Mouse (Mus musculus) left cerebral cortex, adult 18-20 months (tissue): Measurements from ENCODE around the gene Cox8a. TPM values are rescaled to one million over a fixed set of nuclear protein-coding genes. Genes with fewer than 3 reads are reported as not detected.

ENCODE experiments used
- DNase-seq, 2 experiments: peaks; one replicate each; pipeline ENCODE4 v3.0.0; 2021 to 2022; ENCODE audit warnings: low spot score in 2 of 2, mixed read lengths in 1 of 2
- long read RNA-seq, 2 experiments: library from polyadenylated mRNA; stranded (forward); transcript quantifications; one replicate each; pipeline ENCODE4 v2.0.0; 2021
- total RNA-seq, 2 experiments: library from RNA; stranded (reverse); gene quantifications; 2 replicates each; pipeline ENCODE4 v1.2.3; 2021

Gene Cox8a
- 1,000 to 10,000 TPM in 1 of 2 experiments, 100 to 1,000 TPM in 1; 906 to 1,040 TPM for total RNA-seq
- long read RNA-seq, experiment 1, transcript Cox8a-201 (2 exons, 550 nt): major isoform, 688 of 696 reads
- long read RNA-seq, experiment 1, partial matches to known transcripts: 8 of 696 reads
- long read RNA-seq, experiment 1, other reads (novel, unspliced or antisense): 0 of 696 reads
- long read RNA-seq, experiment 2, transcript Cox8a-201 (2 exons, 550 nt): major isoform, 744 of 760 reads
- long read RNA-seq, experiment 2, partial matches to known transcripts: 0 of 760 reads
- long read RNA-seq, experiment 2, other reads (novel, unspliced or antisense): 16 of 760 reads

GRCm38 (mm10) chr19:7217162-7217925, at the start of gene Cox8a:
Gene Cox8a (minus strand): TSS chr19:7217616.
- peak; percentile 94 to 97 for DNase-seq

GRCm38 (mm10) chr19:7266421-7266831, 49.0 kb upstream of the Cox8a start:
- DNase-seq: peak in 1 of 2 experiments; percentile 5

DNA sequence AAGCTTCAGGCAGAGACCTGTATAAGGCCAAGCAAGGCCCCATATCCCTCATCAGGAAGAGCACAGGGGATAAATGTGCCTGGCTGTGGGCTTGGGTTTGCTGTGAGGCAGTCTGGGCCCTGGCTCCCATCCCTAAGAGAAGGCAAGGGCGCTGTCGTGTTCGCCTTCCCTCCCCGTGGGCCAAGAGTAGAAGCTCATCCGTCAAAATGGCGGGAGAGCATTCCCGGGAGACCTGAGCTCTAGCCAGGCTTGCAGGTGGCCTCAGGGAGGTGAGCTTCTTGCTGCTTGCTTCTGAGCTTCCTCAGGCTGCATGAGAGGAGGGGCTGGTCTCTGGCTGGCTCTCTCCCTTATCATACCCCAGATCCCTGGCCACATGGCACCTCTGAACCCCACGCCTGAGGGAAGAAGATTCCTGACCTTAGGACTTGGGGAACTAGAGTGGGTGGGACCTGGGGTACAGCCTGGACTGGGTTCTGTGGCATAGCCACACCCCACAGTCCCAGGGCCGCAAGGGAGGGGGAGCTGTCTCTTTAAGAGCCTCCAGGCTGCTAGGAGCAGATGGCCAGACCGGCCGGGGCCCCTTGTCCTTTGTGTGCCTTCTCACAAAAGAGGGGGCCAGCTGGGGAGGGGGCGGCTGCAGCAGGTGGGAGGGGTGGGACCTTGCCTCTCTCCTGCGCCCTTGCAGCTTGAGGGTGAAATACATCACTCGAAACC, 48.2 kb upstream of the Cox8a start:
- DNase-seq: no peak

DNA sequence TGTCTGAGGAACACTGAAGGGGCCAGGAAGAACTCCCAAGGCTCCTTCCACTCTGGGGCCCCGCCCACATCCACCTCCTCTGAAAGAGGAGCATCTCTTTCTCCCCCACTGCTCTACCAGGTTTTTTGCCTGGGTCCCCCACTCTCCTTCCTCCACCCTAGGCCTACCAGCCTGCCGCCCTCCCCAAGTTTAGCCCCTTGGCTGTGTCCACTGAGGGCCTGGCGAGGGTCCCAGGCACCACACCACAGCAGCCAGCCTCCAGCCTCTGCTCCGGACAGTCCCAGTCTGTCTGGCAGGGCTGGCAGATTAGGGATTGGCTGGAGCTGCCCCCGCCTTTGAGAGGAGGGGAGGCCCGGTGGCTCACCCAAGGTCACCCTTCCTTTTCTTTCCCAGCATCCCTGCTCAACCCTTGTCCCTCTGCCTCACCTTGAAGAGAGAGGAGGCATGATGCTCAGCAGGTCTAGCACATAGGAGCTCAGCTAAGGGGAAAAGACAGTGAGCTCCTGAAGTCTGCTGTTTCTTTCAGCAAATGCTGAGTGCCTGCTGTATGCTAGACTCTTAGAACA, 47.4 kb upstream of the Cox8a start:
- peak in 1 of 2 experiments; percentile 18 for DNase-seq

DNA sequence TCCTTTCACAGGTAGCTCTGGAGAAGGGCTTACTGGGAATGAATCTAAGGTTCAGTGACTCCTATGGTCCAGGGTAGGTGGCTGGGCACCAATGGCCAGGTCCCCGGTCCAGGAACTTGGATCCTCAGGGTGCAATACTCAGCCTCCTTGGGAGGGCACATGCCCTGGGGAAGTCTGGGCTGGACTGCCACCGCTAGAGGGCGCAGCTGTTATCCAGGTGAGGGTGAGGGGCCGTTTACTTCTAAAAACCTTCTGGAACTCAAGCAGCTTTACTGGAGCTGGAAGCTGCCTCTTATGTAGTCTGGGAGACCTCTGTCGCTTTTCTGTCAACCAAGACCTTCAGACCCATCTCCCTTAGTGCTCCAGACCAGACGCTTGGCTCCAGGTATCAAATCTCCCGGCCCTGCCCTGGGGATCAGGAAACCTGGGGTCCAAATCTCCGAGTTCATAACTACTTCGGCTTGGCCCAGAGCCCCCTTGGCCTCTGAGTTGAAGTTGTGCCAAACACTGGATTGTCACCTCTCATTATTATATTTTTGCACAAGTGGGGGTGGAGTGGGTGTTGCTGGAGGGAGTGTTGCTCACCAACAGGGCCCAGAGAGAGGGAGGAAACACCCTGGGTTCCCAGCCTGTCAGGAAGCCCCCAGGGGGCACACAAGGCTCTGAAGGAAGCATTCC, 46.8 kb upstream of the Cox8a start:
- DNase-seq: peak; percentile 74 to 90

GRCm38 (mm10) chr19:7262592-7262991, 45.2 kb upstream of the Cox8a start:
- no peak for DNase-seq

- no peak for DNase-seq
Measured at GRCm38 (mm10) chr19:7261964-7262363, 44.5 kb upstream of the Cox8a start.

DNA sequence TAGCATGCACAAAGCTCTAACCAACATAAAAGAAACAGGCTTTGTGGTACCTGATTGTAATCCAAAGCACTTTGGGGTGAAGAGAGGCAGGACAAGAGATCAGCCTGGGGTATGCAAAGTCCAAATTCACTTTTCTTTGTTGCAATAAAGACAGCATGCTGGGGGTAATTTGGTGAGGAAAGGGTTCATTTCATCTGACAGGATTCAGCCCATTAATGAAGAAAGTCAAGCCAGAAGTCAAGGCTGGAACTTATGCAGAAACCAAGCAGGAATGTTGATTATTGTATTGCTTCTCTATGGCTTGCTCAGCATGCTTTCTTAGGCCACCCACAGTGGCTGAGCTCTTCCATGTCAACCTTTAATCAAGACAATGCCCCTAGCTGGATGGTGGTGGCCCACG, 44.1 kb upstream of the Cox8a start:
- DNase-seq: no peak

DNA sequence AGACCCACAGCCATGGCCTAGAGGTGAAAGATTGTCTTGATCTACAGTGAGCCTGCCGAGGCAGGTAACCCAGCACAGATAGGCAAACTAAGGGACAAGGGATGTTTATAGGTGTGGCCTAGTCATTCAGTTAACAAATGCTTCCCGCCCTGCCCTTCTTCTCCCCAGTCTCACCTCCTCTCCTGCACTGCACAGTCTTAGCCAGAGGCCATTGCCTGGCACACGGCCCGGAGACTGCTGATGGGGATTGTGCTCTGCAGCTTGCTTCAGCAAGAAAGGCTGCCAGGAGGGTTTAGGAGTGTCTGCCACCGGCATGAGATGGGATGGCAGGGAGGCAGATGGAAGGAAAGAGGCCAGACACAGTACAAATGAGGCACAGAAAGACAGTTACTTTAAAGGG, 40.5 kb upstream of the Cox8a start:
- no peak for DNase-seq

DNA sequence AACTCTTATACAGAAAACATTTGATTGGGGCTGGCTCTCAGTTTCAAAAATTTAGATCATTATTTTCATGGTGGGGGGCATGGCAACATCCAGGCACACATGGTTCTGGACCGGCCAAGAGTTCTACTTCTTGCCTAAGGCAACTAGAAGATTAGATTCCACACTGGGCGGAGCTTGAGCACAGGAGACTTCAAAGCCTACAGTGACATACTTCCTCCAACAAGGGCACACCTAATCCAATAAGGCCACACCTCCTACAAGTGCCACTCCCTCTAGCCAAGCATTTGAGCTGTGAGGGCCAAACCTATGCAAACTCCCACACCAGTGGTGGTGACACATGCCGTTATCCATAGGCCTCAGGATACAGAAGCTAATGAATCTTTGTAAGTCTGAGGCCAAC, 28.6 kb upstream of the Cox8a start:
- DNase-seq: no peak

- DNase-seq: peak; percentile 85 to 95
Measured at GRCm38 (mm10) chr19:7240782-7241690, 23.6 kb upstream of the Cox8a start, which contains the start of gene Naa40. Gene Naa40 (minus strand): TSS chr19:7241183.

DNA sequence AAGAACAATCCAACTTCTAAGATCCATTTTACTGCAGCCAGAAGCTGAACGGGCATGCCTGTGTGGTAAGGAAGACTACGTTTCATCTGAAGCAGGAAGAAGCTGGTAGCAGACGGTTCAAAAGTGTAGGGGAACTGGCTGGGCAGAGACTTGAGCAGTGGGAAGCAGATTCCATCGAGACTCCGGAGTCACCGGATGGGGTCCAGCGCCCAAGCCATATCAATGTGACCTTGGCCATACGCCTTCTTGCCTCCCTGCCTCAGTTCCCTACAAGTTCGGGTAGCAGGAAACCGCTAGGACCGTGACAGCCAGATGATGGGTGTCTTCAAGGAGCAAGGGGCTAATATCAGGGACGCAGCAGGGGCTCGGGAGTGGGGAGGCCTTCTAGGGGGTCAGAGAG, 22.9 kb upstream of the Cox8a start:
- DNase-seq: no peak

- DNase-seq: no peak
Measured at GRCm38 (mm10) chr19:7239574-7239973, 22.2 kb upstream of the Cox8a start.

DNA sequence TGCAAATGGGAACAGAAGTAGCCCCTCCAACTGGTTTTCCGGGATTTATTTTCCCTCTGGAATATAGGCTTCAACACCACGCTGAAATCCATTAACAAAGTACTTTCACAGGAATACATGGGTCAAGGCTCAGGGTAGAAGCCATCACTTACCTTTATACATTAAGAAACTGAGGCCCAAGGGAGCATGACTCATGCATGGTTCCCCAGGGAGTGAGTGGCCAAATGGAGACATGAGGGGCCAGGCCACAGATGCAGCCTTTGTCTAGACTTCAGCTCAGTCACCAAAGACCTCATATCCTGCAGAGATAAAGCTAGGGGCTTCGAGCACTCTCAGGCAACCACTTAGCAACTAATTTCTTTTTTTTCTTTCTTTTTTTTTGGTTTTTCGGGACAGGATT, 19.3 kb upstream of the Cox8a start:
- DNase-seq: no peak

GRCm38 (mm10) chr19:7236011-7236410, 18.6 kb upstream of the Cox8a start:
- no peak for DNase-seq

DNA sequence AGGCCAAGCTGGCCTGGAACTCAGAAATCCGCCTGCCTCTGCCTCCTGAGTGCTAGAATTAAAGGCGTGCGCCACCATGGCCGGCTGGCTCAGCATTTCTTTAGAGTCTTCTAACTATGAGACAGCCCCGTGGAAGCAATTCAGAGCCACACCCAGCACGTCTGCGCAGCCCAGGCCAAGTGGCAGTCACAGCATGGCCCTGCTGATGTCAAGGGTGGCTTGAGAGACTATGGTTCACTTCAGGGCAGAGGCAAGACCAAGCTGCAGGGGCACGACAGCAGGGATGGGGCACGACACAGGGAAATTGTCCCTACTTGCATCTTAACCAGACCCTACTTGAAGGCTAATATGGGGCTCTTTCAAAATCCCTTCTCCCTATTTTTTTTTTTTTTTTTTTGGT, 18.0 kb upstream of the Cox8a start:
- DNase-seq: no peak

GRCm38 (mm10) chr19:7234537-7235221, 17.3 kb upstream of the Cox8a start:
- peak; percentile 77 to 85 for DNase-seq

DNA sequence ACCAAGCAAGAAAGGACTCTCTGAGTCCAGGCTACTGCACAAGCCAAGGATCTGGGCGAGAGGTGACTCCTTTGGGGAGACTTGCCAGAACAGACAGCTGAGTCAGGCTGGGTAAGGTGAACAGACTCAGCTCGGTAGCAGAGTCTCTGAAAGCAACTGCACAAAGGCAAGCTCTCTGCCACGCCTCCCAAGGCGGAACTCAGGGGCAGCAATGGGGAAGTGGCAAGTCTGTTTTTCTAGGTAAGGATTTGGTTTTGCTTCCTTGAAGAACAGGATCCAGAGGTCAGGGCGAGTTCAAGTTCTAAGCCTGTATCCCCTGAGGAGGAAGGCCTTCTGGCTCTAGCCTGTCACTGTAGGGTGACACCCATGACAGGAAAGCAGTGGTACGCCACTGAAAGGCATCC, 9.1 kb upstream of the Cox8a start:
- no peak for DNase-seq

- no peak for DNase-seq
Measured at GRCm38 (mm10) chr19:7225096-7225690, 7.8 kb upstream of the Cox8a start.
